Mouse (Mus musculus): ENCODE measurements around the gene Mrpl51. TPM values are rescaled to one million over a fixed set of nuclear protein-coding genes. Genes with fewer than 3 reads are reported as not detected.

The Mrpl51 gene
- total RNA-seq, 4 experiments from 2014 or later: 155 to 179 (median 167) TPM

DNA sequence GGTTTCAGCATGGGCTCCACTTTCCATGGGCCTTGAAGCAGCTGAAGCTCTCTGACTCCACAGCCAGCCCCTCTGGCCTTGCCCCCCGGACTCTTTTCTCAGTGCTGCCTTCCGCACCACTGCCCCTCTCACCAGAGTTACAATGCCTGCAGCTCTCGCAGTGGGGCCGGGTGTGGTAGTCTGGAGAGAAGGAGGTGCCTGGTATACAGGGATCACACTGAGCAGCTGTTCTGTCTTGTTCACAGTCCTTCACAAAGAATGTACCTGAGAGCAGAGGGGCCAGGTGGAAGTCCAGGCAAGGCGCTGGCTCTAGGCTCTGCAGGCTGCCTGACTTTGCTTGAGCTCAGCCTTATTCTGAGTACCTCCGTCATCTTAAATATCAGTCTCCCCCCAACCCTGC is 44.7 kb downstream of the Mrpl51 start:
- no peak for DNase-seq

GRCm38 (mm10) chr6:125236782-125237181 is 45.2 kb downstream of the Mrpl51 start, which contains the start of gene Cd27:
TSS of gene Cd27 (minus strand) at chr6:125237010.
- no peak for DNase-seq

- no peak for DNase-seq
Observed at GRCm38 (mm10) chr6:125237421-125237820, 45.8 kb downstream of the Mrpl51 start.

- DNase-seq: no peak
Observed at GRCm38 (mm10) chr6:125238396-125238795, 46.8 kb downstream of the Mrpl51 start.

- DNase-seq: no peak
Observed at GRCm38 (mm10) chr6:125239547-125239946, 47.9 kb downstream of the Mrpl51 start.

DNA sequence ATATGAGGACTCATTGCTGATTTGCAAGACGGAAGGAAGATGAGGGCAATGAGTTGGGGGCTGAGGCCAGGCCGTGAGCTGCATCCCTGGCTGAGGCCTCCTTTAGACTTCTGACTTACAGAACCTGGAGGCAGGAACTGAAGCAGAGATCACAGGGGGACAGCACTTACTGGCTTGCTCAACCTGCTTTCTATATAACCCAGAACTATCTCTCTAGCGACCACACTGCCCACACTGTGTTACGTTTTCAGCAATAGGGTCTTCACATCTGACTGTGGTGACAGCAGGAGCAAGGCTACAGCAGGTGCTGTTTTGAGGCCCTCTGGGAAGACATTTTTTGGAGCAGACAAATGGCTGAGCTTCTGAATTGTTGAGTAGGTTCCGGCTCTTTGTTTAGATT is 49.0 kb downstream of the Mrpl51 start:
- DNase-seq: no peak

DNA sequence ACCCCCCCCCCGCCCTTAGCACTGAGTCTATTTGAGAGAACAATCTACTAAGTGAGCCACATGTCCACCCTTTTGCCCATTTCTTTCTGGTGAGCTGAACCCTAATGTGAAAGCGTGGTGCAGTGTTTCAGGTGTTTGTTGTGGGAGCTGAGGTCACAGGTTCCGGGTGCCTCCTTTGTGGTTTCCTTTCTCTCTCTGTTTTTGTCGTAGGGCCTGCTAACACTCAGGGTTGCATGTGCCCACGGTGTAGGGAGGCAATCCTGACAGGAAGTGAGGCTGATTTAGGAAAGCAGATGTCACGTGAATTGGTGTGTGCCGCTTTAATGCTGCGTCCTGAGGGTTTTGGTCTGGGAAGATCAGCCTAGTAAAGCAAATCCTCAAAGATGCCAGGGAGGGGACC is 50.0 kb downstream of the Mrpl51 start:
- no peak for DNase-seq

GRCm38 (mm10) chr6:125244551-125244950 is 53.0 kb downstream of the Mrpl51 start:
- no peak for DNase-seq

Small RNA genes lying within 50 kb of the gene (microRNA-seq; reads per million reads assigned to microRNA genes)
- gene Mir3098 (0 to 0.50 reads per million in 2 experiments), gene Mir8113 (0 reads per million in 2 experiments)

Other genes with a start within 250 kb of the Mrpl51 start
- 100 to 1,000 TPM; 130 to 160 (median 147) TPM for gene Cops7a, start 226.3 kb upstream of the Mrpl51 start, total RNA-seq (2022)
- gene Pianp, start 195.1 kb upstream of the Mrpl51 start, total RNA-seq (2022): 1 to 10 TPM in 3 of 4 experiments, under 1 TPM in 1; 0.81 to 3.8 (median 1.9) TPM
- 10 to 100 TPM; 46.9 to 87.0 (median 56.5) TPM for gene Zfp384, start 182.7 kb upstream of the Mrpl51 start, total RNA-seq (2022)
- 10 to 100 TPM; 62.7 to 74.3 (median 72.6) TPM for gene Ing4, start 152.0 kb upstream of the Mrpl51 start, total RNA-seq (2022)
- 10 to 100 TPM in 1 of 4 experiments, 1 to 10 TPM in 3; 6.9 to 12.1 (median 9.1) TPM for gene Acrbp, start 142.1 kb upstream of the Mrpl51 start, total RNA-seq (2022)
- 1 to 10 TPM in 1 of 4 experiments, under 1 TPM in 3; 0.73 to 1.3 (median 0.83) TPM for gene Lpar5, start 123.9 kb upstream of the Mrpl51 start, total RNA-seq (2022)
- 100 to 1,000 TPM; 140 to 272 (median 202) TPM for gene Chd4, start 95.8 kb upstream of the Mrpl51 start, total RNA-seq (2022)
- gene Nop2, start 59.9 kb upstream of the Mrpl51 start, total RNA-seq (2022): 10 to 100 TPM; 41.6 to 48.8 (median 43.4) TPM
- 10 to 100 TPM; 15.2 to 60.0 (median 37.1) TPM for gene Iffo1, start 46.6 kb upstream of the Mrpl51 start, total RNA-seq (2022)
- gene Gapdh, start 25.3 kb upstream of the Mrpl51 start, total RNA-seq (2022): 1,000 to 10,000 TPM; 1,769 to 2,176 (median 2,111) TPM
- gene Ncapd2, start 100 bp upstream of the Mrpl51 start, total RNA-seq (2022): 10 to 100 TPM; 10.6 to 40.2 (median 26.6) TPM
- 10 to 100 TPM; 40.1 to 85.3 (median 58.8) TPM for gene Vamp1, start 23.8 kb downstream of the Mrpl51 start, total RNA-seq (2022)
- 10 to 100 TPM; 11.6 to 13.9 (median 12.6) TPM for gene Tapbpl, start 40.1 kb downstream of the Mrpl51 start, total RNA-seq (2022)
- under 1 TPM; 0.38 to 0.75 (median 0.64) TPM for gene Cd27, start 45.2 kb downstream of the Mrpl51 start, total RNA-seq (2022)
- gene Tuba3a, start 94.2 kb downstream of the Mrpl51 start, total RNA-seq (2022): not detected
- 10 to 100 TPM; 74.1 to 83.5 (median 81.0) TPM for gene Ltbr, start 122.1 kb downstream of the Mrpl51 start, total RNA-seq (2022)
- 1 to 10 TPM; 1.4 to 3.4 (median 2.2) TPM for gene Scnn1a, start 128.9 kb downstream of the Mrpl51 start, total RNA-seq (2022)
- 100 to 1,000 TPM; 194 to 259 (median 215) TPM for gene Tnfrsf1a, start 157.6 kb downstream of the Mrpl51 start, total RNA-seq (2022)
- under 1 TPM in 2 of 4 experiments, not detected in 2; 0.09 to 0.19 TPM for gene Plekhg6, start 189.0 kb downstream of the Mrpl51 start, total RNA-seq (2022)